Mouse (Mus musculus) adrenal gland, adult 18-20 months (tissue): ENCODE measurements around the gene Bcl7c. TPM values are rescaled to one million over a fixed set of nuclear protein-coding genes. Genes with fewer than 3 reads are reported as not detected.

Source experiments
- microRNA-seq, 2 experiments: library from miRNA; unstranded; fragments of <30 nt; microRNA quantifications; one replicate each; pipeline ENCODE4 v1.2.0; 2021; ENCODE audit warnings: borderline number of aligned reads in 2 of 2
- total RNA-seq, 2 experiments: library from RNA; stranded (reverse); gene quantifications; 1 replicate in 1 of 2; 2 replicates in 1 of 2; pipeline ENCODE4 v1.2.3; 2021

Bcl7c gene
- total RNA-seq, 2 experiments from 2014 or later: 53.4 to 88.2 TPM

Small RNA genes within 50 kb of the gene (microRNA-seq; reads per million reads assigned to microRNA genes)
- gene Mir762: 0 reads per million in 2 experiments

Other genes starting within 250 kb of the Bcl7c start
- gene Prr14, start 249.3 kb downstream of the Bcl7c start, total RNA-seq: 10 to 100 TPM; 42.7 to 56.1 TPM
- 10 to 100 TPM; 67.2 to 81.1 TPM for gene Fbrs, start 229.7 kb downstream of the Bcl7c start, total RNA-seq
- gene Srcap, start 196.9 kb downstream of the Bcl7c start, total RNA-seq: 10 to 100 TPM; 71.7 to 78.8 TPM
- 10 to 100 TPM; 18.3 to 21.1 TPM for gene Gm42715, start 189.3 kb downstream of the Bcl7c start, total RNA-seq
- gene Tmem265, start 147.5 kb downstream of the Bcl7c start, total RNA-seq: not detected
- gene Phkg2, start 135.6 kb downstream of the Bcl7c start, total RNA-seq: 10 to 100 TPM; 37.1 to 38.0 TPM
- gene Ccdc189, start 120.3 kb downstream of the Bcl7c start, total RNA-seq: 1 to 10 TPM; 8.4 to 8.5 TPM
- gene Rnf40, start 120.2 kb downstream of the Bcl7c start, total RNA-seq: 10 to 100 TPM; 54.1 to 64.1 TPM
- gene Zfp629, start 93.1 kb downstream of the Bcl7c start, total RNA-seq: 10 to 100 TPM; 16.4 to 16.5 TPM
- gene Ctf1, start 3.8 kb upstream of the Bcl7c start, total RNA-seq: 1 to 10 TPM; 3.3 to 4.8 TPM
- not detected for gene Ctf2, start 23.2 kb upstream of the Bcl7c start, total RNA-seq
- gene Fbxl19, start 35.6 kb upstream of the Bcl7c start, total RNA-seq: 10 to 100 TPM; 10.7 to 14.4 TPM
- 10 to 100 TPM; 28.5 to 30.7 TPM for gene Orai3, start 60.9 kb upstream of the Bcl7c start, total RNA-seq
- 10 to 100 TPM; 30.3 to 40.4 TPM for gene Setd1a, start 67.7 kb upstream of the Bcl7c start, total RNA-seq
- gene Gm49388, start 76.7 kb upstream of the Bcl7c start, total RNA-seq: 1 to 10 TPM; 2.4 to 3.0 TPM
- gene Hsd3b7, start 91.7 kb upstream of the Bcl7c start, total RNA-seq: 10 to 100 TPM; 31.5 to 40.4 TPM
- 100 to 1,000 TPM in 1 of 2 experiments, 10 to 100 TPM in 1; 99.2 to 104 TPM for gene Stx4a, start 115.4 kb upstream of the Bcl7c start, total RNA-seq
- 1 to 10 TPM; 4.2 to 5.6 TPM for gene Stx1b, start 115.6 kb upstream of the Bcl7c start, total RNA-seq
- gene Zfp646, start 167.3 kb upstream of the Bcl7c start, total RNA-seq: 10 to 100 TPM; 31.1 to 36.6 TPM
- 1 to 10 TPM; 8.3 to 9.5 TPM for gene Zfp668, start 167.9 kb upstream of the Bcl7c start, total RNA-seq
- 1 to 10 TPM; 1.2 to 1.9 TPM for gene Prss53, start 182.0 kb upstream of the Bcl7c start, total RNA-seq
- not detected for gene Gm21974, start 186.5 kb upstream of the Bcl7c start, total RNA-seq
- 10 to 100 TPM; 67.2 to 67.4 TPM for gene Vkorc1, start 186.7 kb upstream of the Bcl7c start, total RNA-seq
- 100 to 1,000 TPM in 1 of 2 experiments, 10 to 100 TPM in 1; 97.1 to 109 TPM for gene Bckdk, start 195.1 kb upstream of the Bcl7c start, total RNA-seq
- 10 to 100 TPM; 27.1 to 30.2 TPM for gene Kat8, start 203.6 kb upstream of the Bcl7c start, total RNA-seq
- under 1 TPM in 1 of 2 experiments, not detected in 1; 0.23 TPM for gene Prss8, start 221.2 kb upstream of the Bcl7c start, total RNA-seq
- gene Prss36, start 237.8 kb upstream of the Bcl7c start, total RNA-seq: 10 to 100 TPM in 1 of 2 experiments, 1 to 10 TPM in 1; 6.2 to 11.4 TPM